Mouse (Mus musculus): Measurements from ENCODE around the gene 2810021J22Rik.
"Not testable (repeated sequence)": the region's sequence is repeated elsewhere in the genome, so short reads cannot be mapped to it uniquely, and the experiment has no call there.

2810021J22Rik gene

GRCm38 (mm10) chr11:58867039-58867953 is at the start of gene 2810021J22Rik:
Gene 2810021J22Rik (plus strand): TSS chr11:58867216.
- DNase-seq (ENCODE audit: low spot score), result peak; percentile 86

- DNase-seq (ENCODE audit: low spot score), result not testable (repeated sequence)
These were observed 38.1 kb upstream of the 2810021J22Rik start, which contains the start of gene Olfr312 for GRCm38 (mm10) chr11:58828937-58829336. Gene Olfr312 (plus strand): TSS chr11:58829237.

- no peak for DNase-seq (ENCODE audit: low spot score)
These were observed 37.3 kb upstream of the 2810021J22Rik start for GRCm38 (mm10) chr11:58829764-58830163.

GRCm38 (mm10) chr11:58832541-58832940 is 34.5 kb upstream of the 2810021J22Rik start:
- not testable (repeated sequence) for DNase-seq (ENCODE audit: low spot score)

- not testable (repeated sequence) for DNase-seq (ENCODE audit: low spot score)
These were observed 28.1 kb upstream of the 2810021J22Rik start, which contains the start of gene Olfr311 for GRCm38 (mm10) chr11:58838951-58839350. Gene Olfr311 (plus strand): TSS chr11:58839251.

- peak; percentile 93 for DNase-seq (ENCODE audit: low spot score)
These were observed 20.0 kb upstream of the 2810021J22Rik start, which contains the start of gene Gm12258 for GRCm38 (mm10) chr11:58846919-58847461. Gene Gm12258 (plus strand): TSS chr11:58847158.

- DNase-seq (ENCODE audit: low spot score), result no peak
These were observed 19.4 kb upstream of the 2810021J22Rik start for GRCm38 (mm10) chr11:58847636-58848035.

- no peak for DNase-seq (ENCODE audit: low spot score)
These were observed 17.3 kb upstream of the 2810021J22Rik start for GRCm38 (mm10) chr11:58849731-58850130.

- no peak for DNase-seq (ENCODE audit: low spot score)
These were observed 6.3 kb upstream of the 2810021J22Rik start for GRCm38 (mm10) chr11:58860744-58861143.

- no peak for DNase-seq (ENCODE audit: low spot score)
These were observed 926 bp downstream of the 2810021J22Rik start for GRCm38 (mm10) chr11:58867954-58868330.

GRCm38 (mm10) chr11:58870961-58871360 is 3.9 kb downstream of the 2810021J22Rik start:
- no peak for DNase-seq (ENCODE audit: low spot score)

- DNase-seq (ENCODE audit: low spot score), result no peak
These were observed 16.7 kb downstream of the 2810021J22Rik start for GRCm38 (mm10) chr11:58883756-58884155.

- DNase-seq (ENCODE audit: low spot score), result no peak
These were observed 23.5 kb downstream of the 2810021J22Rik start for GRCm38 (mm10) chr11:58890511-58890910.

GRCm38 (mm10) chr11:58894456-58894855 is 27.4 kb downstream of the 2810021J22Rik start:
- DNase-seq (ENCODE audit: low spot score), result no peak

GRCm38 (mm10) chr11:58897485-58897884 is 30.5 kb downstream of the 2810021J22Rik start:
- no peak for DNase-seq (ENCODE audit: low spot score)

GRCm38 (mm10) chr11:58901080-58901479 is 34.1 kb downstream of the 2810021J22Rik start:
- no peak for DNase-seq (ENCODE audit: low spot score)

- peak; percentile 96 for DNase-seq (ENCODE audit: low spot score)
These were observed 36.7 kb downstream of the 2810021J22Rik start, which contains the start of gene Zfp39 for GRCm38 (mm10) chr11:58903511-58904409. Gene Zfp39 (minus strand): TSS chr11:58904225.

- DNase-seq (ENCODE audit: low spot score), result no peak
These were observed 37.3 kb downstream of the 2810021J22Rik start for GRCm38 (mm10) chr11:58904410-58904718.

- no peak for DNase-seq (ENCODE audit: low spot score)
These were observed 37.8 kb downstream of the 2810021J22Rik start for GRCm38 (mm10) chr11:58904838-58905237.

- DNase-seq (ENCODE audit: low spot score), result no peak
These were observed 46.8 kb downstream of the 2810021J22Rik start for GRCm38 (mm10) chr11:58913776-58914175.

GRCm38 (mm10) chr11:58914461-58915028 is 47.5 kb downstream of the 2810021J22Rik start:
- no peak for DNase-seq (ENCODE audit: low spot score)

Measured in yolk sac, embryonic 10.5 days (tissue).